Mouse (Mus musculus): ENCODE data around the gene Fgd4. TPM values are rescaled to one million over a fixed set of nuclear protein-coding genes. Genes with fewer than 3 reads are reported as not detected.

Fgd4 gene
- polyA plus RNA-seq, 1 experiment from 2014 or later, result 4.9 TPM

Other genes with a start within 250 kb of the Fgd4 start
- gene Dnm1l, start 241.6 kb downstream of the Fgd4 start, polyA plus RNA-seq (2014; fragmentation: Nextera tagmentation; extraction: Ambion mirVana), result 56.1 and 59.3 TPM in 2 replicates
- 0.10 and 0.39 TPM in 2 replicates for gene Olfr19, start 75.9 kb upstream of the Fgd4 start, polyA plus RNA-seq (2014; fragmentation: Nextera tagmentation; extraction: Ambion mirVana)
- gene Spag6l, start 228.9 kb upstream of the Fgd4 start, polyA plus RNA-seq (2014; fragmentation: Nextera tagmentation; extraction: Ambion mirVana), result 2.1 and 6.5 TPM in 2 replicates

Data from embryonic facial prominence, embryonic 14.5 days (tissue).